Mouse (Mus musculus) induced T-regulatory cell, adult 2 months (primary cell): Measurements from ENCODE around the gene Limk2.

Experiments
- DNase-seq: peaks from one replicate; pipeline ENCODE4 v3.0.0-alpha.2; 2012; ENCODE audit warnings: low read depth

The Limk2 gene

DNA sequence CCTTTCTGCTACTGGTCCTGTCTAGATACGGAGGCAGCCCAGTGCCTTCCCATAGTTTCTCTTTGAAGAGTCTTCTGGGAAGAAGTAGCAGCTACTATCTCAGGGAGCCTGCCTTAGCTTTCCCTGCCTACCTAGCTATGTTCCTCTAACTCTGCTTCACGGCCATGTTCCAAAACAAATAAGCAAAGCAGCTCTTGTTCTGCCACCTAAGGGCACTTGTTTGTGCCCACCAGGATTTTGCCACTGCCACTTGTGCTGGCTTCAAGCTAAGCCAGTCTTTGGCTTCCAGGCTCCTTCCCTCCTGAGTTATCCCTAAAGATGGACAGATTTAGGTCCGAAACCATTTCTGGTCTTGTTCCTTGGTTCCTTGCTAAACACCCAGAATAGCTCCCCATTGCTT lies 3.1 kb upstream of the Limk2 start:
- no peak for DNase-seq

DNA sequence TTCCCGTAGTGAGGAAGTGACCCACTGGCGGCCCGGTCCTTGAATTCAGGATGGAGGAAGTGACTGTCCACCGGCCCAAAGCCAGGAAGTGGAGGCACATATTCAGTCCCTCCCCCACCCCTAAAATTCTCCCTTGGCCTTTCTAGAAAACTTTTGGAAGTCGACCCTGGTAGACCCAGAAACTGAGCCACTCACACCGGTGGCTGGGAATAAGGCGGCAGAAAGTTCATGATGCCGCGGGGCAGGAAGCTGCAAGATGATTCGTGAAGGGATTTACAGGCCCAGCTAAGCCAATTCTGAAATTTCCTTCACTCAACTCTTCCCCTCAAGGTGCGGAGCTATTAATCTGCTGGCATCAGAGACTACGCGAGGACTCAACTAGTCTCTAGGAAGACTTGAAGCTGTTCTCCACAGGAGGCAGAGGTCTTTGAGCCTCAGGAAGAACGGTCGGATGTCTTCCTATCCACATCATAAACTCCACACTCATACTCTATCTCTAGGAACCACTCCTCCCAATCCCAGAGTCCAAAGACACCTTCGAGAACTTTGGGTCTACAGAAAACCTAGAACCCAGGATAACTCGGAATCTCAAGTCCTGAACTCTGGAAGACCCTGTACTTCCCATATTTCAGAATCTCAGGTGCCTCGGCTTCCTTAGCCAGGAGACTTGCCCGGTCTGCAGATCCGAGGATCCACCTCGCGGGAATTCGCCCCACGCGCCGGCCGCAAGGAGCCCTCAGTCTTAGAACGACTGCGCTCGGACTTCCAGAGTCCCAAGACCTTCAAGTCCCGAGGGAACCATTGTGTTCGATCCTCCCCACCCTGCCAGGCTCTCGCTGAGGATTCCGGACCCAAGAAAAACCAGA lies 625 bp downstream of the Limk2 start:
- peak; percentile 61 for DNase-seq

DNA sequence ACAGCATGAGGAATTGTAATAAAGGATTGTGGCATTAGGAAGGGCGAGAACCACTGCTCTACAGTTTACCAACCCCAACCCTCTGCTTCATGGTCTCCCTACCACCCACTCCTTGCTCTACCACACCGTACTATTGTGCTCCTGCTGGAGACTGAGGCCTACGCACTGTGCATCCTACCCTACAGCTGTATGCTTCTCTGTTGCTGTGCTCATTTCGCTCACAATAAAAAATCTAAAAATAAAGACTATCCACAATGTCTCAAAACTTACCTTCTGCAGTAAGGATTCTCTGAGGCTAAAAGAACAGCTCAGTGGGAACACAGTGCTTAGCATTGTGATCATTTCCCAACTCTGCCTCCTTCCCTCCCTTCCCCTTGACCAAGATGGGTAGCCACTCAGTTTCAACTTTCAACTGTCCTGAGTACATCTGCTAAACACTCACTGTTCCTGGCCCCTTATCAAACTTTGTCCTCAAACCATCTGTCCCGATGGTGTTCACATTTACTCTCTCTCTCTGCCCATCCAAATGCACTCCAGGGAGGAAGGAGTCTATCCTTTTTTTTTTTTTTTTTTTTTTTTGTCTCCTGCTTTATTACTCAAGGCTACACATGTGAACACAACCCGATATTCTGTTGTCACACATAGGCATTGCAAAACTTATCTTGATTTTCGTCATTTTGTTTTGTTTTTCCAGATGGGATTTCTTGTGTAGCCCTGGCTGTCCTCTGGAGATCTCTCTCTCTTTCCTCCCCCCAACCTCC lies 4.5 kb downstream of the Limk2 start:
- DNase-seq: no peak

DNA sequence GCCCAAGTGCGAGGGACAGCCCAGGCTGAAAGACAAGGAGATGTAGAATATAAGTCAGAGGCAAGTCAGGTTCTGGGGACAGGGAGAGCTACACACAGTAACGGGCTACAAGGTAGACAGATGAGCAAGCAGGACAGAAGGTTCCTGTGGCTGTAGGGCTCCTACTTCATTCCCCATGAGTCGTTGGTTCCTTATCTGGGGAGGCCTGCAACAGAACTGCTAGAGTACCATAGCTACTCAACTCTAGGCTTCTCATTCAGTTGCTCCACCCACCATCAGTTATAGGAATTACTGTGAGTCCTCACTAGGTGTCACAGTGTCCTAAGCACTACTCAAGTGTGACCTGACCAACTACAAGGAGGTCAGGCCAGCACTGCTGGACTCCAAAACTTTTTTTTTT lies 6.0 kb downstream of the Limk2 start:
- no peak for DNase-seq

DNA sequence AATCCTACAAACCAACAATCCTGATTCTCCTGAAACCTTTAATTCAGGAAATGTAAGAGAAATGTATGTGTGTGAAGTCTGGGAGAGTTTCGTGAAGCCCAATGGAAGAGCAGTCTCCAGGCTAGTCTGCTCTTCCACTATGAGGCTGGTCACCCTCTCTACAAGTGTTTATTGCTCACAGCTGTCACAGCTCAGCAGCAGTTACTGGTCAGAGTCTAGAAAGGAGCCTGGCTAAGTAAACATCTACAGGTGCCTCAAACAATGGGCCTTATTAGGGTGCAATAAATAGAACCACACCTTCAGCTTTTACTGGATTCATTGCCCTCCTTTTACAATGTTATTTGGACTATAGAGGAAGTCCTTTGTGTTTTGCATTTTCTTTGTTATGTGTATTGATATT lies 10.7 kb downstream of the Limk2 start:
- no peak for DNase-seq

DNA sequence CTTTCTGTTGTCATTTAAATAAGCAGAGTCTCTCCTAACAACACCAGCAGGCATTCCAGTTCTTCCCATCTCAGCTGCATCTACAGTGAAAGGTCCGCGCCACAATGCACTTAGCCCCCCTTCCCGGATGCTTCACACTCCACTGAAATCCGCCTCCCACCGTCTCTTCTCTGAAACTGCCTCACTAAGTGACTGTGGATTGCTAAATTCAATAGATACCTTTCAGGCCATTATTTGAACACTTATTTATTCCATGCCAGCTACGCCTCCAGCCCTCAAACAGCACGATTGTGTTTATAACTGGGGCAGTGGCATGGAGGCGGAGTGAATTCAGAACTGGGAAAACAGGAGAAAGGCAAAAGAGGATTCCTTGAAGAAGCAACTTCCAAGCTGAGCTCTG lies 12.4 kb downstream of the Limk2 start:
- no peak for DNase-seq

DNA sequence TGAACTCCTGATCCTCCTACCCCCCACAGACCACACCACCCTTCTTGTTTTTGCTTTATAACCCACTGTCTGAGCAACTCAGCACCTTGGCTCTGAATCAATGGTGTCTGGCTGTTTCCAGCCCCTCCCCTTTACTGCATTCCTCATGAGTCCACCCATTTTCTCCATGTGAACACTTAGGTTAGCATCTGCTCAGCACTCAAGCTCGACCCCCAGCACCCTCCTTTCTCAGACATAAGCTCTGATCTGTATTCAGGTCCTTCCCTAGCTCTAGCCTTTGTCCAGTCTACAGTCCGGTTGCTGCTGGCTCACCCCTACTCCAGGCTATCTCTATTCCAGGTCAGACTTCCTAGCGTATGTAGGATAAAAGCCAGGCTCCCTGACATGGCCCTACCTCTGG lies 12.9 kb downstream of the Limk2 start:
- no peak for DNase-seq

DNA sequence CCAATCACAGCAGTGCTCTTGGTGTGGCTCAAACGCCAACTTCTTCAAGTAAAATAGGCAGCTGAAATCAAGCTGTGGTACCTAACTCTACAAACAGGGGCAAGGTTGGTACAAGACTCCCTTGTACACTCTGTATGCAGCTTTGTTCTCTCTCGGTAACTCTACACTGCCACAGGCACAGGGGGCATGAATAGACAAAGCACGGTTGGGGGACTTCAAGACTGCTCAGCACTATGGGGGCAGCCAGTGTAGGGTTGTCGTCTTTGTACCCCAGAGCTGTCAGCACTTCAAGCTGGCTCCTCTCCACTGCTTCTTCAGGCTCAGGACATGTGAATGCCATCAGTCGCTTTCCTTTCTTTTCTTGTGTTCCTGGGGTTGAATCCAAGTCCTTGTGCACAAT lies 14.5 kb downstream of the Limk2 start:
- DNase-seq: no peak

DNA sequence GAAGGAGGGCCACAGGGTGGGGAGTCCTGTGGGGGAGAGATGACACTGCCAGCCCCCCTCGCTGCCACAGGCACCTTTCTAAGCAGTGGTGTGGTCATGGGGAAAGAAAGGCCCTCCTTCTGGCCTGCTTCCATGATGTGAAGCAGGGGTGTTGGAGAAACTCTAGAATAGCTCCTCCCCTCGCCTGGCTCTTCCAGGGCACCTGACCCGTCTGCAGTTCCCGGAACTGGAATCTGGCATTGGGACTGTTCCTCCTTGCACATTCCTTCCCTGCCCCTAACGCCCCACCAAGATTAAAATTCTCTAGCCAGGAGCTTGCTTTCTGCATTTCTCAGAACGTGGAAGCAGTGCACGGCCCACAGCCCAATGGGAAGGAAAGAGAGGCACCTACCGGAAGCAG lies 16.5 kb downstream of the Limk2 start:
- DNase-seq: no peak

DNA sequence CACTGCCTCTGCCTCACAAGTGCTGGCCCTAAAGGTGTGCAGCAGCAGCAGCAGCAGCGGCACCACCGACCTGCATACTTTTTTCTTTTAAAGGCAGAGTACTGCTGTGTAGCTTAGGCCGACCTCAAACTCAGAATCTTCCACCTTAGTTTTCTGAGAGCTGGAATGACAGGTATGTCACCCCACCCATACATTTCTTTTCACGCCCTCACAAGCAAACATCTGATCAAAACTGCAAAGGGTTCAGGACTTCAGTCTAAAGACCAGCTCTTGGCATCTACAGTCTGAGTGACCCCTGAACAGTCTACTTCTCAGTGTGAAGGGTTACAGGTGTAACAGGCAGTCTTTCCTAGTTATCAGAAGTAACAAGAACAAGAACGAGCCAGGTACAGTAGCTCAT lies 18.2 kb downstream of the Limk2 start:
- DNase-seq: no peak

DNA sequence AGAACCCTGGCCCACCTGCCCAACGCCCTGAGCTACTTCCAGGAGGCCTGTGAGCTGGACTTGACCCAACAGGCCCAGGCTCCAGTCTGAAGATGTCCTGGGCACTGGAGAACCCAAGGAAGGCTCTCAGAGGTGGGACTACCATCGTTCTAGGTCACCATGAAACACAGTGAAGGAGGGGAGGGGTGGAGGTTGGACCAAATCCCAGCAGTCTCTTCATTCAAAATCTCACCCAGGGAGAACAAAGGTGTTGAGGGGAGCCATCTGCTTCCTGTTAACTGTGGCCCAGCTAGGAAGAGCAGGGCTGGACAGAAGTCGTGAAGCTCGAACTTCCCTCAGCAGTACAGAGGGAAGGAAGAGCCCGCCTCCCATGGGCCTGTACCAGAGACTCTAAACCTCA lies 19.0 kb downstream of the Limk2 start:
- no peak for DNase-seq

DNA sequence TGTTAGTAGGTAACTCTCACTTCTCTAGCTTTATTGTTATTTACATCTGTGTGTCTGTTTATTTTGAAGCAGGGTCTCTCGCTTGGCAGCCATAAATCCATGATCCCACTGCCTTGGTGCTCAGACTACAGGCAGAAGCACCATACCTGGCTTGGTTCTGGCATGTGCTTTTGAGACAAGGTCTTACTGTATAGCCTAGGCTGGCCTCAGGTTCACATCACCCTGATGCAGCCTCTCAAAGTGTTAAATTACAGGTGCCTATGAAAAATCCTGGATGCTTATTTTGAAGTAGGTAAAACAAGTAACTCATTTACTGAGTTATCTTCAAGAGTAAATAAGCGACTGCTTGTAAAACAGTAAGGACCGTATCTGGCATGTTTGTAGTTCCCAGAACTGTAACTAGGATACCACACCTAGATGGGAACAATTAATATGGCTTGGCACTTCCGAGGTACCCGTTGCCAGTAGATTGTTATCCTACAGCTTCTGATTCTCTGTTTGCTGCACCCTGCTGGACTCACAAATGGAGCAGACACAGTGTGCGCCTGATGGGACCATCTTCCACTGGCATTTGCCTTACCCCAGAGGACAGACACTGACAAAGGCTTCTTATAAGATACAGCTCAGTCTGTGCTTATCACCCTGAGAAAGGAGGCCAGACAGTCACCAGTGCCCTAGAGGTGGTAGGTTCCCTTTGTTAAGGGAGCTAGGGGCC lies 21.4 kb downstream of the Limk2 start:
- DNase-seq: no peak

DNA sequence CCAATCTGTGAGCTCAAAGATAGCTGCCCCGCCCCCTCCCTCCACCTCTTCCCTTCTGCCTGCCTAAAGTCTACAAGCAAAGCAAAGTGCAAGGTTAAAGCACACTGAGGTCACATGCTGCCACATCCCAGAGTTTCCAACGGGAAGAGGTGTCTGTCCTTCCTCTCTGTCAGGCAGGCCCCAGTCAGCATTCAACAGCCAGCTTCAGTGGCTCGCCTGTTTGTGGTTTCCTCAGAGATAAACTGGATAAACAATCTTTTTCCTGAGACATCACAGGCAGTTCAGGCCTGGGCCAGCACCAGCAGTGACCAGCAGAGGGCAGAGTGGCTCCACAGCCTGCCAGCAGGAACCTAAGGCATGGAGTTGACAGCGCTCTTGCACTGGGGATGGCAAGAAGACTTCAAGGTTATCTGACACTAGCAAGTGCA lies 22.0 kb downstream of the Limk2 start:
- peak; percentile 86 for DNase-seq

DNA sequence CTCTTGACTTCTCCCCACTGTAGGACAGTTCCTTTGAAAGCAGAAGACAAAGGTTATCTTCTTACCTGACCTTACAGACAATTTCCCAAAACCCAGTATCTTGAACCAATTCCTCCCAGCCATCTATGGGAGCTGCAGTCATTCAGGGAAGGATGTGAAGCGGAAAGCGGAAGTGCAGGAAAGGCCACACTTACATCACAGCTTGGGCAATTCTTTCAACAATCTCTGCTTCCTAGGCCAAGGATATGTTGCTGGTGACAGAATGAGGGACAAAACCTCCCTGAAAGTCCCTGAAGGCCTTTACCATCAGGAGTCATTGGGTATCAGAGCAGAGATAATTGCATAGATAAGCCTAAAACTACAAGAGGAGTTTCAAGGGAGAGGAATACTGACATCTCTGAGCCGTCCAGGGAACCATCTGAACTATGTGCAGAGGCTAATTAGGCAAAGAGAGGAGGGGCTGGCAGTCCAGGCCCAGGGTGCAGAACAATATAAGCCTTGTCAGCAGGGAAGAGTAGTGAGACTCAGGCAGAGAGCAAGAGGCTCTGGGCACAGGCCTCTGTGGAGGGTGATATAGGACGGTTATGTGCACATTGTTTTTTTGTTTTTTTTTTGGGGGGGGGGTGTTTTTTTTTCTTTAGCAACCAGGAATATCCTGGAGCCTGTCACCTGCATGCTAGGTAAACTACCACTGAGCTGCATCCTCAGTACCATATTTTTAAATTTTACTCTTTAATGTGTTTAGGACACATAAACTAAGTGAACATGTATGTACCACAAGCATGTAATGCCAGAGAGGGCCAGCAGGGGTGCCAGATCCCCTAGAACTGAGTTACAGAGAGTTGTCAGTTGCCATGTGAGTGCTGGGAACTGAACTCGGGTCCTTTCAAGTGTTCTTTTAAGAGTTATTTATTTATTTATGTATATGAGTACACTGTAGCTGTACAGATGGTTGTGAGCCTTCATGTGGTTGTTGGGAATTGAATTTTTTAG lies 26.1 kb downstream of the Limk2 start:
- DNase-seq: peak; percentile 42

DNA sequence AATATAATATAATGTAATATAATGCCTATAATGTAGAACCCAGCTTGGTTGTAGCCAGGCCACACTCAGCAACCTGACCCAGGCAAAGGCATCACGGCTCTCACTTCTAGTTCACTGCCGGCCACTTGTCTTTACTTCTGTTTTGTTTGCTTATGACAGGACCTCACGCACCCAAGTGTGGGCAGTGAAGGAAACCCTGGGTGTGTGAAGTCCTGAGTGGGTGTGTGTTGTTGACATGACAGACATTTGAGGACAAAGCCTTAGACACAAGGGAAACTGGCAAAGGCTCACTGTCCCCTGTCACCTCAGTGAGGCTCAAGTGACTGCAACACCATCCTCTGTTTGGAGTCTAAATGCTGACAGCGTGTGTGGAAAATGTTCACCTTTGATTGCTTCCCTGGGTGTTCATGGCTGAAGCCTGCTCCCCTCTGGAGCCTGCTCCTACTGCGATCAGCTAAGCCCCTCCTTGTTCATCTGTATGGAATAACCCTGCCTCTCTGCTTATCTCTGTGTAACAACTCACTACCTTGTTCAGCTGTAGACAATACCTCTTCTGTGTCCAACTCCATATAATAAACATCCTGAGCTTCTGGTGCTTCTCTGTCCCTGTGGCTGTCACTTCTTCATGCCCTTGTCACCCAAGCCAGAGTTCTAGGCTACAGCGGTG lies 27.7 kb downstream of the Limk2 start:
- no peak for DNase-seq

DNA sequence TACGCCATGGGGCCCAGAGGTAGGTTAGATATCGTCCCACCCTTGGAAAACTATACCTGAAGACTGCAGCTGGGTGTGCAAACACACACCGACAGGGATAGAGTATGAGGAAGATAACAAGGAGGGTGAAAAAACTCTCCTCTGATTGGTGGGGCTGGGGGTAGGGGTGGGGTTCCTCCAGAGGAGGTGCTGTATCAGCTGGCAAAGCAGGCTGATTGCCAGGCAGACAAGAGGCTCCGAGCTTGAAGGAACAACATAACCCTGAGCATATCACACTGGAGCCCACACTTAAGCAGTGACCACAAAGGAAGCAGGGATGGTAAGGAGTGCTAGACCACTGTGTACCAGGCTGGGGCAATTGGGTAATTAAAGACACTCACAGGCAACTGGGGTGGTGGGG lies 29.6 kb downstream of the Limk2 start:
- no peak for DNase-seq

DNA sequence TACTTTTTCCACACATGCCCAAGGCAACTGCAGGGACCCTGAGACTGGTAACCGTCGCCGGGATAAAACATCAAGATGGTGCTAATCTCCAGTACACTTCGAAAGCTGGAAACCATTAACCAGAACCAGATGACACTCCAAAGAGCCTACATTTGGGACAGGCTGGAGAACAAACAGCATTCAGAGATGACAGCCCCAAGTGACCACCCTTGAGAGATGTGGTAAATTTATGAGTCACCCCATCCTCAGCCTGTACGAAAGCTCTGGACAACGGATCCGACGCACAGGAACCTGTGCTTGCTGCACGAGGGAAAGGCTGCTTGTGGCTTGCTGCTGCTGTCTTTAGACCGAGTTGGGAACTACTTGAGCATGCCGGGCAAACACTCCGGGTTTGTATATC lies 34.2 kb downstream of the Limk2 start:
- no peak for DNase-seq

DNA sequence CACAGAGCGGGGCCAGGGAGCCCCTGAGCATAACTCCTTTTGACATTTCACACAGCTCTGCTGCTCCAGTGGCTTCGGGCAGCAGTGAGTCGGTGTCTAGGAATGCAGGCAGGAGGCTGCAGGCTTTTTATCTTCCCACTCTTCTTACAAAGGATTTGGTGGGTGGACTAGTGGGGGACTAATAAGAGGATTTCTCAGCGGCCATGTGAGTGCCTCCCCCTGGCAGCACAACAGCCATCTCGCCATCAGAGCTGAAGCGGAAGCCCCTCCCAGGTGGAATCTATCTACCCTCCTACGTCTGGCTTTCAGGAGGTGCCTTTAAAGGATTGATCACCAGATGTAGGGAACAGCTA lies 34.7 kb downstream of the Limk2 start:
- no peak for DNase-seq

DNA sequence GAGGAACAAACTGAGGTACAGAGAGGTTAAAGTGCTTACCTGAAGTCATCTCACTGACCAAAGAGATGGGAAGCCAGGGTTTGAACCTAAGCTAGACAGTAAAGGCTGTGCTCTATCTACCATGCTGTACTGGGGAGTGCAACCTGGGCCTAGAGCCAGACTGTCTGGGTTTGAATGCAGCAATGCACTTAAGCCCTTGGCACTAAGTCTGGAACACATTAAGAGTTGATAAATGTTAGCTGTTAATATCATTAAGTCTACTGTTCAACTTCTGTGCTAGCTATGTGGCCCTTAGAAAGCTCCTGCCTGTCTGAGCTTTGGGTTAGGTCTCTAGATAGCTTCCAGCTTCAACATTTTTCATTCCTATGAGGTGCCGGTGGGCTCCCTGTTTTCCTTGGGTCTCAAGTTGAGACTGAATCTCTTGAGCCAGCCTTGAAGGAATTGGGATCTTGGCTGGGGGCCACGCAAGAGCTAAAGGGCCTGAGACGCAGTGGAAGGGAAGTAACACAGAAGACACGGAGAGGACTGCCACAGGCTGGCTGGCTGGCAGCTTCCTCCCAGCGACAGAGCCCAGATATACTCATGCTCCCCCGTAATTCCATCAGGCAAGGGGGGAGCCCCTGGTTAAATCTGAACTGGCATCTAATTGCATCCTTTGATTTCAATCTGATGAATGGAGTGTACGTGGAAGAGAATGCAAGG lies 35.2 kb downstream of the Limk2 start:
- DNase-seq: no peak

DNA sequence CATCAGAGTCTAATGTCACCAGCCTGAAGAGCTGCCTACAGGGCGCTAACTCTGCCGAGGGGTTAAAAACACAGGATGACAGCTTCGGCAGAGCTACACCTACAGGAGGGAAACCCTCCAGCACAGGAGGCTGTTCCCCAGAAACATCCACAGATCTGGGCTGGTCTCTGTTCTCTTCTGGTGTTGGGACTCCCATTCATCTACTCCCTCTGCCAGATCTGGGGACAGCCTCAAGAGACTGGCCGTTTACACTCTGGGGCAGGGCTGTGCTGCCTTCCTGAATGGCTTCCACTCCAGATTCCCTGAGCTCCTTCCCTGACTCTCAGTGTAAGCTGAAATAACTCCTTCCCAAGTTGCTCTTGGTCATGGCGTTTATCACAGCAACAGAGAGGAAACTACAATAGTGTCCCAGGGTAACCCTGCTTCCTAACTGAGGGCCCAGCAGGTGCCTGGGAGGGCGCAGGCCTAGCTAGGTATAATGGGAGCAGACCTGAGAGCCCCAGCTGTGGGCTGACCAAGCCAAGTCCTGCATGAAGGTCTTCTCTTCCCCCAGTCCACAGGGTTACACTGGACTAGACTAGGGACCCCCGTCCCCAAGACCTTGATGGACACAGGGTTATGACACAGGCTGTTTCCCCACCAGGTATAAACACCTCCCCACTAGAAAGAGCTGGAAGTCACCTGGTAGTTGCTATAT lies 37.2 kb downstream of the Limk2 start:
- DNase-seq: no peak
